Mouse (Mus musculus) urinary bladder, postnatal 10 days (tissue): Measurements from ENCODE around the gene Olfr574.

Source experiments
- DNase-seq: peaks from one replicate; pipeline ENCODE4 v3.0.0; 2022; ENCODE audit warnings: low spot score

Olfr574 gene

DNA sequence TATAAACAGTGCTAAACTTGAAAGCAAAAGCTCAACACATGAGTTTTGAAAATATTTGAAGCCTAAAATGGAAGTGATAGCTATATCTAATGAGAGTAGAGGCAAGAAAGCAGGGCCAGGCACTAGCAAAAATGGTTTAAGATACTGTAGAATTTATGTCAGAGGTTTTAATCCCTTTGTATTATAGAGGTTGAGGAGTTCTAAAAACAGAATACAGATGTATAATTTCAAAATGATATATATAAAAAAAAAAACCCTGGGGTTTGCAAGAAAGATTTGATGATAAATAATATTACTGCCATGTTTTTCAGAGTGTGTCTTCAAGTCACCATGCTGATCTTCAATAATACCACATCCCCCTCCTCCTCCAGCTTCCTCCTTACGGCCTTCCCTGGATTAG, at the start of gene Olfr574:
Gene Olfr574 (plus strand): TSS at position 301 of the 400 bp plus-strand sequence.
- DNase-seq, result no peak

DNA sequence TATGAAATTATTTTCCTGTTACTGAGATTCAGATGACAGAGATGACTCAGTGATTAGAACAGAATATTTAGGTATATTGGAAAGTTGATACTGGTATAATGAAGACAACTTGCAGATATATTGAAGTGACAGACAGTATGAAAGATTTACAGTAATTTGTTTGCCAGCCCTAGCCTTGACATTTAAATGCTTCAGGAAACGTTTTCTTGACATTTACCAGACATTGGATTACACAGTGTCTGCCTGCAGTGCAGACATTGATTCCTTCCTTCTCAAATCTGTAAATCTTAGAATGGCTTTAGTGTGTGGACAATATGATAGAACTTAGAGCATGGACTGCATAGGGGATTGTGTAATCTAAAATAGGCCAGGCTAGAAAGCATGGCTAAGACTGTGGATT, 33.0 kb upstream of the Olfr574 start:
- no peak for DNase-seq

DNA sequence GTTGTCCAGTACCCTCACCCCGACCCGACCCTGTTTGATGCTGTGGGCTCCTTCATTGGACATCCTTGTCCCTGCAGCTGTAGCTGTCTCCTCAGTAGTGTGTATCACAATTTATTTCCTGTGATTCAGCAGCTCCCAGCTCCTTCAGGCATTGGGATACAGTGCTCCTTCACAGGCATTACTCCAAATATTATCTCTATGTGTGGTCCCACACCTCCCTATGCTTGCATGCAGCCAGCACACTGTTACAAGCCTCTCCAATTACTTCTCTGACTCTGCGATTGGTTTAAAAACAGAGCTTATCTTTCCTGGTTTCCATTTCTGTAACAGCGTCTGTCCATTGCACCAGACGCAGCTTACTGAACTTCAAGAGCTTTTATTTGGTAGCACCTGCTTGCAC, 31.9 kb upstream of the Olfr574 start:
- no peak for DNase-seq

GRCm38 (mm10) chr7:102917032-102917875, 31.0 kb upstream of the Olfr574 start, which contains the start of gene Olfr571:
Olfr571 (minus strand) TSS chr7:102917536.
- no peak for DNase-seq

GRCm38 (mm10) chr7:102919632-102920031, 28.6 kb upstream of the Olfr574 start:
- DNase-seq, result no peak

DNA sequence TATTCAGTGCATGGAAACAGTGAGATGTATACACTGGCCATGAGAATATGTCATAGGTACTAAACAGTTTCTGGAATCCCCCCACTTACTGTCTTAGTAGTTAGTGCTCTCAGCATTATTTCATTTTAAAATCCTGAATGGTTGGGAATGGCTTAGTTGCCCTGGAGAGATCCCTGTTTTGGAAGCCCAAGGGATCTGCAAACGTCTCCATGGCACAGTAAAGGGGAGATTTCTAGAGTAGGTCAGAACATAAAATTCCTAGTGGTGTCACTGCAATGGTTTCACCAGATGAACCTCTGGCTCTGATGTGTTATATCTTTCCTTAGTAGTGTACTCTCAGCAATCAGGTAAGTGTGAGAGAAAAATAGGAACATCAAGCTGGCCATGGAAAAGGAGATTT, 24.2 kb upstream of the Olfr574 start, which contains the start of gene Olfr572:
Gene Olfr572 (plus strand): TSS at position 301 of the 400 bp plus-strand sequence.
- no peak for DNase-seq

DNA sequence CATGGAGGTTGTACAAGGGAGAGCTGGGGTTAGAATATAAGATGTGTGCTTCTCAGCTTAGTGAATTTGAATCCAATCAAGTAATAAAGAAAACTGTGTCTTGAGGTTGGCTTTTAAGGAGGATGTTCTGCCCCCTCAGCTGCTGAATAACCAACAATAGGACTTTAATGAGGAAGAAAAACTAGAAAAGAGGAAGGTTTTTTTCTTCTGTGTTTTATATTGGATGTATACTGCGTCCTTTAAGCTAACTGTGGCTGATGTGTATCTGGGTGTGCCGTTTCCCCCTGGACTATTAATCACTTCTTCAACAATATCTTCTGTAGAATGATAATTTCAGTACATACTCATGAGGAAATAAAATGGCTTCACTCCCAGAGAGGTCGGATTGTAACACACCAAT, 21.2 kb upstream of the Olfr574 start:
- DNase-seq, result no peak

- no peak for DNase-seq
These were observed 5.8 kb upstream of the Olfr574 start, which contains the start of gene Olfr573-ps1 for GRCm38 (mm10) chr7:102942475-102942874. Olfr573-ps1 (minus strand) TSS chr7:102942575.

DNA sequence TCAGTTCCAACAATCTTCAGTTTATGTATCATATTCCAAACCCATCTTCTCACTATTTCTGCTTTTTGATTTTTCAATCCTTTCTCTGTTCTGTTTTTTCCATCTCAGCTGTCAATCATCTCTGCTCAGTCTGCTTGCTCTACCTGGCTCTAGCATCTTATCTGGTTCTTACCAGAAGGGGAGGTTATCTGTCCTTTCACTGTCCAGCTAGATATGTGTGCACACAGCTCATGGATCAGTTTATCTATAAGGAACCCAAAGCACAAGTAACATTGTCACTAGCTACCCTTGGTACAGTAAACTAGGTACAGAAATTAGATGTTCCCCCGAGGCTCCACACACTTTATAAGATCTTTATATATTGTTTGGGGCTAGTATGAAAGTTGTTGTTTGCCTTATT, 4.8 kb upstream of the Olfr574 start:
- no peak for DNase-seq

- DNase-seq, result no peak
These were observed 2.5 kb downstream of the Olfr574 start for GRCm38 (mm10) chr7:102950732-102951131.

DNA sequence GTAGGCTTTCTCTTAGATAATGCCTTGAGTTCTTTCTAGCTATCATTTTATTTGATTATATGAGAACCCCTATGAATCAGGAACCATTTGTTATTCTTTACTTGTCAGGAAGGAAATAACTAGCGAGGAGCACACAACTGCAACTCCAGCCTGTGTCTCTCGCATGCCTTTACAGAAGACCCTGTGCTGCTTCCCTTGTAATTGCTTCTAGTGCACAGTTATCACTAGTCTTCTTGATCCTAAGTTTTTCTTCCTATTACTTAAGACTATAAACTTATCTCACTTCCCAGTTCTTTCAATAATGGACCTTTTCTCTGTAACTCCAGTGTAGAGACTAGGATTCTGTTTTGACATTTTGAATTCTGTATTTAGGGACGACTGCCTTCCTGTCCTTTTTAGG, 9.9 kb downstream of the Olfr574 start:
- DNase-seq, result no peak

GRCm38 (mm10) chr7:102958593-102958992, 10.3 kb downstream of the Olfr574 start, which contains the start of gene Olfr575:
Olfr575 (minus strand) TSS chr7:102958775.
- no peak for DNase-seq

DNA sequence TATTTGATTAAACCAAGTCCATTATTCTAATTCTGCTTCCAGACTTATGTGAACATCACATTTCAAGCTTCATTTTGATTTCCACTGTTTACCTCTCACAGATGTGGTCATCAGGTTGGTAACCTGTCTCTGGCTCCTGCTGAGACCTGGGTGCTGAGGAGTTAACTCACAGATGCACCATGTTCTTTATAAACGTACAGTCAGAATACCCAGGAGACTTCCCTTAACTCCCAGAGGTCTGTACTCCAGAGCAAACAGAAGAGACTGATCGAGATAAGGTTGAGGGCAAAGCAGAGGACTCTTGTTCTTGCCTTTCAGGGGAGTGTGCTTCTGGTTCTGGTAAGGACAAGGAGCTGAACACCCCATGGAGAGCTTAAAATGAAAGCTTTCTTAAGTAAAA, 14.1 kb downstream of the Olfr574 start, which contains the start of gene Olfr576:
Gene Olfr576 (plus strand): TSS at position 301 of the 400 bp plus-strand sequence.
- DNase-seq, result no peak

GRCm38 (mm10) chr7:102974399-102974798, 26.1 kb downstream of the Olfr574 start:
- no peak for DNase-seq

DNA sequence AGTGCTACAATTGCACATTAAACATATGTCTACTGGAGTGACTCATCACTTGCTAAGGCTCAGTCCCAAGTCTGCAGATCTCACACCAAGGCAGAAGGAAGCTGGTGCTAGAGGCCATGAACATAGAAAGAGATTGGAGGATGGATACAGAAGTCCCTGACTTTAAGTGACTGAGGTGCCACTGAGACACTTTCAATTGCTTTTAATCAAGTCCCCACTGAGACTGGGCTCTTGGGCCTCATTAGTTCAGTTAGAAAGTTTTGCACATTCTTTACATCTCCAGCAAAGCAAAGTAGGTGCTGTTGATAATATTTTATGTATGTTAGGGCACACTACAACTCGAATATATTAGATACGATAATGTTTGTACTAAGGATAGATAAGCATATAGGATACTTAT, 27.6 kb downstream of the Olfr574 start, which contains the start of gene Olfr577:
Gene Olfr577 (minus strand): TSS at position 101 of the 400 bp plus-strand sequence.
- DNase-seq, result no peak

DNA sequence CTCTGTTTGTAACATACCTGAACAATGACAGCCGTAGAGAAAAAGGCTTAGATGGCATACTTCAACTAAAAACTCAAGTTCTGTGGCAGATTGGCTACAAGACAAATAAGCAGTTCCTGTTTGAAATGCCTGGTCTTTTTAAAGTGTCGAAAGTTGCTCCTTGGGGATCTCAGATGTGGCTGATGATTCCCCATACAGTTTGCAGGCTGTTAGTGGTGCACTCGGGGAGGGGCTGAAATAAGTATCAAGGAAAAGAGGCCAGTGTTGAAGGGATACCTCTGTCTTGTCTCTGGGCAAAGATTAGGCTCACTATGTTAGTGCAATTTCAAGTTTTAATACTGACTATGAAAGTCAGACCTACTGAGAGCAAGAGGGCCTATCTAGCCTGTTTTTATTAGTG, 41.0 kb downstream of the Olfr574 start, which contains the start of gene Olfr578:
Gene Olfr578 (minus strand): TSS at position 101 of the 400 bp plus-strand sequence.
- no peak for DNase-seq
